Mouse (Mus musculus) embryonic facial prominence, embryonic 14.5 days (tissue): ENCODE results near the gene Sp4. TPM values are rescaled to one million over a fixed set of nuclear protein-coding genes. Genes with fewer than 3 reads are reported as not detected.

Source experiments
- ATAC-seq: fragments of 200-750 bp; cut with Nextera tagmentation; 2 replicates; pipeline ENCODE4 v1.8.0; 2017; ENCODE audit warnings: low read depth, moderate number of reproducible peaks, moderate TSS enrichment
- DNase-seq: peaks from one replicate; pipeline ENCODE4 v3.0.0-alpha.2; 2015; ENCODE audit warnings: low spot score
- H3K27ac ChIP-seq: fragments of 300-500 bp; sonication (generic); replicated peaks from 2 replicates; pipeline ENCODE4 v1.5.1; 2014; ENCODE audit warnings: low read depth, mild to moderate bottlenecking, low read length, moderate library complexity
- H3K27me3 ChIP-seq: fragments of 300-500 bp; sonication (generic); replicated peaks from 2 replicates; pipeline ENCODE4 v1.6.1; 2014; ENCODE audit warnings: low read length; ENCODE audit not compliant: control insufficient read depth, insufficient read depth
- H3K36me3 ChIP-seq: fragments of 300-500 bp; sonication (generic); 2 replicates; pipeline ENCODE4 v1.6.1; 2014; ENCODE audit warnings: low read length, mixed read lengths; ENCODE audit not compliant: control insufficient read depth, insufficient read depth
- H3K4me1 ChIP-seq: fragments of 300-500 bp; sonication (generic); 2 replicates; pipeline ENCODE4 v1.6.1; 2014; ENCODE audit warnings: antibody characterized with exemption, low read length; ENCODE audit not compliant: control insufficient read depth, insufficient read depth
- H3K4me2 ChIP-seq: fragments of 300-500 bp; sonication (generic); 2 replicates; pipeline ENCODE4 v1.6.1; 2014; ENCODE audit warnings: low read depth, mild to moderate bottlenecking, low read length, moderate library complexity, mixed read lengths
- H3K4me3 ChIP-seq: fragments of 300-500 bp; sonication (generic); 2 replicates; pipeline ENCODE4 v1.5.1; 2014; ENCODE audit warnings: low read depth, mild to moderate bottlenecking, low read length
- H3K9ac ChIP-seq: fragments of 300-500 bp; sonication (generic); 2 replicates; pipeline ENCODE4 v1.6.1; 2014; ENCODE audit warnings: low read depth, mild to moderate bottlenecking, low read length, moderate library complexity, mixed read lengths
- H3K9me3 ChIP-seq: fragments of 300-500 bp; sonication (generic); 2 replicates; pipeline ENCODE4 v1.6.1; 2016; ENCODE audit warnings: low read length; ENCODE audit not compliant: control insufficient read depth
- WGBS: fragments of 180-500 bp; shearing (Covaris S2); extraction: QIAGEN DNeasy Blood & Tissue Kit; methylation state at CpG from one replicate; pipeline ENCODE4 v1.1.7; 2014; 5-methylcytosine and 5-hydroxymethylcytosine counted together
- polyA plus RNA-seq: library from polyadenylated mRNA; unstranded; fragments of >200 nt; fragmentation: Nextera tagmentation; extraction: Ambion mirVana; gene quantifications from 2 replicates; pipeline ENCODE4 v1.2.1, GENCODE M21; 2014

The Sp4 gene
- polyA plus RNA-seq, 1 experiment from 2014 or later: 8.3 TPM

- 90% methylated on average over 2 of the region's 2 CpGs for WGBS
- no peak overlapping the region for H3K4me2 ChIP-seq
- no peak for DNase-seq
These were observed 5.0 kb downstream of the Sp4 start for GRCm38 (mm10) chr12:118296236-118296635.

GRCm38 (mm10) chr12:118295793-118296192 lies 5.4 kb downstream of the Sp4 start:
- H3K27me3 ChIP-seq: no peaks in the 10 kb centered on the region
- ATAC-seq (no peak), DNase-seq (no peak)
- H3K4me1 ChIP-seq: peaks cover 21% of the 10 kb centered on the region
- no peak overlapping the region for H3K4me2 ChIP-seq
- H3K9ac ChIP-seq: no peak overlapping the region
- H3K4me3 ChIP-seq: no peak overlapping the region
- H3K9me3 ChIP-seq: no peaks in the 10 kb centered on the region
- no peak overlapping the region for H3K27ac ChIP-seq
- H3K36me3 ChIP-seq: no peaks in the 10 kb centered on the region
- 91% methylated on average over 1 of the region's 1 CpGs for WGBS

More at GRCm38 (mm10) chr12:118296236-118296635, 5.0 kb downstream of the Sp4 start:
- Histone ChIP-seq H3K27ac (no peak overlapping the region), H3K4me1 (peaks cover 21% of the 10 kb centered on the region), H3K9ac (no peak overlapping the region), H3K27me3 (no peaks in the 10 kb centered on the region), H3K4me3 (no peak overlapping the region), H3K36me3 (no peaks in the 10 kb centered on the region), H3K9me3 (no peaks in the 10 kb centered on the region)
- no peak for ATAC-seq

- Histone ChIP-seq H3K4me2 (no peak overlapping the region), H3K27ac (no peak overlapping the region), H3K4me3 (no peak overlapping the region), H3K9ac (no peak overlapping the region), H3K36me3 (no peaks in the 10 kb centered on the region), H3K4me1 (no peaks in the 10 kb centered on the region), H3K9me3 (no peaks in the 10 kb centered on the region), H3K27me3 (no peaks in the 10 kb centered on the region)
- ATAC-seq (no peak), DNase-seq (no peak)
- WGBS: 88% methylated on average over 1 of the region's 1 CpGs
These were observed 12.3 kb downstream of the Sp4 start for GRCm38 (mm10) chr12:118288947-118289346.

- DNase-seq (no peak), ATAC-seq (no peak)
- Histone ChIP-seq H3K27ac (no peak overlapping the region), H3K9ac (no peak overlapping the region), H3K36me3 (no peaks in the 10 kb centered on the region), H3K4me3 (no peak overlapping the region), H3K27me3 (no peaks in the 10 kb centered on the region), H3K4me2 (no peak overlapping the region), H3K4me1 (no peaks in the 10 kb centered on the region), H3K9me3 (no peaks in the 10 kb centered on the region)
- WGBS: 87% methylated on average over 6 of the region's 6 CpGs
These were observed 16.1 kb downstream of the Sp4 start for GRCm38 (mm10) chr12:118285099-118285498.

- no peak for DNase-seq
- WGBS: 76% methylated on average over 1 of the region's 1 CpGs
These were observed 19.3 kb downstream of the Sp4 start for GRCm38 (mm10) chr12:118281961-118282360.

DNA sequence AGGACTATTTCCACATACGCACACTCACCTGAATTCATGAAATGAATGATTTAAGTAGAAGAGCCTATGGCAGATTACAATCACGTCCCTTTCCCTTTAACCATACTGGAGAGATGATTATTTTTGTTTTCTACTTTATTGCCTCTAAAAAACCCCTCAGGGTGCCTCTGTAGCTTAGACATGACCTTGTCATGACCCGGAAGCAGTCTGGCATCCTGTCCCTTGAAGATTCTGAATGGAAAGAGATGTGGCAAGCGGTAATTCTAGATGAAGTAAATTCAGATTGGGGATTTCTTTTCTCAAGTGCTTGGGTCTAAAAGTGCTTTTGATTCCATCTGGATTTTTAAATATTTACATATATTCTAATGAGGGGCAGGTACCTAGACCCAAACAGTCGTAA lies 24.9 kb downstream of the Sp4 start:
- H3K4me2 ChIP-seq: no peak overlapping the region
- 74% methylated on average over 5 of the region's 5 CpGs for WGBS
- H3K27ac ChIP-seq: no peak overlapping the region
- DNase-seq (no peak), ATAC-seq (no peak)
- no peaks in the 10 kb centered on the region for H3K36me3 ChIP-seq
- no peaks in the 10 kb centered on the region for H3K4me1 ChIP-seq
- no peak overlapping the region for H3K4me3 ChIP-seq
- no peaks in the 10 kb centered on the region for H3K27me3 ChIP-seq
- no peaks in the 10 kb centered on the region for H3K9me3 ChIP-seq
- H3K9ac ChIP-seq: no peak overlapping the region

More at GRCm38 (mm10) chr12:118281961-118282360, 19.3 kb downstream of the Sp4 start:
- no peaks in the 10 kb centered on the region for H3K27me3 ChIP-seq
- H3K27ac ChIP-seq: no peak overlapping the region
- ATAC-seq: no peak
- H3K4me1 ChIP-seq: no peaks in the 10 kb centered on the region
- H3K4me2 ChIP-seq: no peak overlapping the region
- no peak overlapping the region for H3K4me3 ChIP-seq
- H3K9ac ChIP-seq: no peak overlapping the region
- H3K36me3 ChIP-seq: no peaks in the 10 kb centered on the region
- H3K9me3 ChIP-seq: no peaks in the 10 kb centered on the region

DNA sequence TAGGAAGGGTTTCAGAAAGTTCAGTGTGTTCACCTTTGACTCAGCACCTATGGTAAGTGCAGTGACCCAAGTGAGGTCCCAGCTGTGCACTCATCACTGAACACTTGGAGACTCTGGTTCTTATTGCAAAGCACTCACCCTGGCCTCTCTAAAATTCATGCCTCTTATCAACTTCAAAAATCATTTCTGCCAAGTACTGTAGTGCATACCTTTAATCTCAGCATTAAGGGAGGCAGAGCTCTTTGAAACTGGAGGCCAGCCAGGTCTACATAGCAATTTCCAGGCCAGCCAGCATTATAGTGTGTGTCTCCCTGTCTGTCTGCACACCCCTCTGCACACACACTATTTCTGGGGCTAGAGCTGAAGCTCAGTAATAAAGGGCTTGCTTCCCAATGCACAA lies 36.3 kb downstream of the Sp4 start:
- H3K4me1 ChIP-seq: no peaks in the 10 kb centered on the region
- no peak overlapping the region for H3K27ac ChIP-seq
- no peaks in the 10 kb centered on the region for H3K36me3 ChIP-seq
- H3K9ac ChIP-seq: no peak overlapping the region
- ATAC-seq: no peak
- no peak for DNase-seq
- H3K27me3 ChIP-seq: no peaks in the 10 kb centered on the region
- no peak overlapping the region for H3K4me2 ChIP-seq
- no peak overlapping the region for H3K4me3 ChIP-seq
- H3K9me3 ChIP-seq: no peaks in the 10 kb centered on the region

GRCm38 (mm10) chr12:118263878-118264277 lies 37.4 kb downstream of the Sp4 start:
- Histone ChIP-seq H3K4me3 (no peak overlapping the region), H3K4me1 (no peaks in the 10 kb centered on the region), H3K27me3 (no peaks in the 10 kb centered on the region), H3K9ac (no peak overlapping the region), H3K4me2 (no peak overlapping the region), H3K9me3 (no peaks in the 10 kb centered on the region), H3K36me3 (no peaks in the 10 kb centered on the region), H3K27ac (no peak overlapping the region)
- no peak for ATAC-seq
- 69% methylated on average over 1 of the region's 1 CpGs for WGBS
- no peak for DNase-seq

DNA sequence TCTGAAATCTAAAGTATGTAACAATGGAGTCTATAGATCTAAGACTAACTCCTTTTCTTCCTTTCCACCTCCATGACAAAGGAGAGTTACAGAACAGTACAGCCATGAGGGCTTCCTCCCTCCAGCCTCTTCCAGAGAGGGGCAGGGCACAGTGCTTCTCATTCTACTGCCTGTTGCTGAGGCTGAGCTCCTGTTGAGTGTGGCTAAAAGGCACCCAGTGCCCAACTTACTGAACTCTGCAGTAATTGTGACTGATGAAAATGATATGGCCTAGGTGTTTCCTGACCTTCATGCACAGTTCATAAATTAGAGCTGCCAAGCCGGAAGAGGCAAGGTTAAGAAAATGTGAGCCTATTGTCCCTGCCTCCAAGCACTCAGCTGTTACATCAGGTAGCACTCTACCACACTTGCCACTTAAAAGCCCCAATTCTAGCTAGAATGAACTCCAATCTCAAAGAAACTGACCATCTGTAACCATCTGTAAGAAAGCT lies 45.9 kb downstream of the Sp4 start:
- ATAC-seq: no peak
- Histone ChIP-seq H3K36me3 (no peaks in the 10 kb centered on the region), H3K4me2 (no peak overlapping the region), H3K9me3 (no peaks in the 10 kb centered on the region), H3K27ac (no peak overlapping the region), H3K27me3 (no peaks in the 10 kb centered on the region), H3K4me3 (no peak overlapping the region), H3K4me1 (no peaks in the 10 kb centered on the region), H3K9ac (no peak overlapping the region)
- no peak for DNase-seq
- 71% methylated on average over 1 of the region's 1 CpGs for WGBS
